Comparison of ENCODE assay signal across 9 mouse cellular contexts in genomic region chr4:102239657-102240390, GRCm38 (mm10).
DNase-seq lines count a peak whose midpoint lies in the region; ATAC-seq lines count a peak whose summit lies in the region.
"Had no signal": no experiment of that assay in that cellular context is flagged by ENCODE, and none has a peak within 500 bp of the region (broad histone marks: within the 10 kb centered on the region; RNA-seq: fewer than 3 reads in every experiment).

No protein-coding gene starts in this region.

- H3K4me2 ChIP-seq in forebrain, embryonic 13.5 days, result no peak overlapping the region
- no peak overlapping the region for H3K4me2 ChIP-seq in forebrain, embryonic 11.5 days (ENCODE audit: low read depth, low read length, severe bottlenecking)
- H3K4me2 ChIP-seq: stomach, embryonic 15.5 days had no signal

- H3K9ac ChIP-seq in forebrain, embryonic 13.5 days, result no peak overlapping the region
- H3K9ac ChIP-seq in forebrain, embryonic 11.5 days (ENCODE audit: low read length), result no peak overlapping the region; the same call in 1 of the 2 replicates
- H3K9ac ChIP-seq: stomach, embryonic 15.5 days had no signal

- no peaks in the 10 kb centered on the region for H3K27me3 ChIP-seq in forebrain, embryonic 13.5 days
- no peaks in the 10 kb centered on the region for H3K27me3 ChIP-seq in forebrain, embryonic 11.5 days (ENCODE audit: control insufficient read depth, insufficient read depth, low read length)
- H3K27me3 ChIP-seq: stomach, embryonic 15.5 days had no signal

- no peak overlapping the region for H3K4me3 ChIP-seq in forebrain, embryonic 13.5 days
- no peak overlapping the region for H3K4me3 ChIP-seq in forebrain, embryonic 11.5 days (ENCODE audit: low read depth, low read length)
- H3K4me3 ChIP-seq: stomach, embryonic 15.5 days had no signal

- H3K36me3 ChIP-seq in forebrain, embryonic 13.5 days (ENCODE audit: poor library complexity, severe bottlenecking), result no peaks in the 10 kb centered on the region
- no peaks in the 10 kb centered on the region for H3K36me3 ChIP-seq in forebrain, embryonic 11.5 days (ENCODE audit: control insufficient read depth, insufficient read depth, low read length)
- H3K36me3 ChIP-seq: stomach, embryonic 15.5 days had no signal

- ATAC-seq in forebrain, embryonic 13.5 days, result peak; percentile 87
- ATAC-seq in forebrain, embryonic 11.5 days (replicated peaks; ENCODE audit: low FRiP score), result no peak
- no peak for ATAC-seq in monocyte, adult 5-6 weeks (replicated peaks; ENCODE audit: insufficient number of reproducible peaks, low FRiP score, low TSS enrichment, poor library complexity, severe bottlenecking)
- no peak for ATAC-seq in granulocyte monocyte progenitor cell, adult 5-6 weeks (replicated peaks; ENCODE audit: poor library complexity, severe bottlenecking)

- peak overlapping the region; percentile 60 for H3K27ac ChIP-seq in forebrain, embryonic 13.5 days
- no peak overlapping the region for H3K27ac ChIP-seq in forebrain, embryonic 11.5 days (ENCODE audit: low read depth, low read length)
- H3K27ac ChIP-seq: stomach, embryonic 15.5 days had no signal

- no peak for DNase-seq in forebrain, embryonic 11.5 days (ENCODE audit: low spot score)
- DNase-seq in frontal cortex, postnatal 14 days (ENCODE audit: low spot score in 2 of 2), result peak; percentile 29 to 30
- DNase-seq in left cerebral cortex, adult 18-20 months (ENCODE audit: low spot score in 2 of 2), result peak; percentile 61 to 64
- DNase-seq in right cerebral cortex, adult 2 months (ENCODE audit: low spot score in 2 of 2), result peak; percentile 57 to 59
- DNase-seq in lung, postnatal 36 days, result no peak

- peaks cover 29% of the 10 kb centered on the region for H3K4me1 ChIP-seq in forebrain, embryonic 13.5 days
- no peaks in the 10 kb centered on the region for H3K4me1 ChIP-seq in forebrain, embryonic 11.5 days (replicated peaks; ENCODE audit: control insufficient read depth, insufficient read depth, low read length)
- H3K4me1 ChIP-seq: stomach, embryonic 15.5 days had no signal

- WGBS in forebrain, embryonic 13.5 days, result 61% methylated on average over 12 of the region's 12 CpGs
- 72% methylated on average over 12 of the region's 12 CpGs for WGBS in forebrain, embryonic 11.5 days

- no peaks in the 10 kb centered on the region for H3K9me3 ChIP-seq in forebrain, embryonic 13.5 days (replicated peaks)
- no peaks in the 10 kb centered on the region for H3K9me3 ChIP-seq in forebrain, embryonic 11.5 days (ENCODE audit: control insufficient read depth, low read length)
- H3K9me3 ChIP-seq: stomach, embryonic 15.5 days had no signal

Comparison
In these comparisons a context has a peak if more than half of its experiments do, and no peak if none do; other contexts are left out.
1. DNase-seq: peak in frontal cortex, postnatal 14 days (2 of 2), left cerebral cortex, adult 18-20 months (2 of 2) and right cerebral cortex, adult 2 months (2 of 2); none in forebrain, embryonic 11.5 days (single experiment) and lung, postnatal 36 days (single experiment).